Mouse (Mus musculus) myocyte (in vitro differentiated cells): ENCODE data around the gene Ppip5k1.

Experiments used
- CEBPB ChIP-seq: IDR thresholded peaks from 2 replicates; pipeline ENCODE4 v1.6.1; 2011; ENCODE audit warnings: mild to moderate bottlenecking, moderate library complexity; ENCODE audit not compliant: poor library complexity, insufficient read depth, severe bottlenecking
- E2F4 ChIP-seq: IDR thresholded peaks from one replicate; pipeline ENCODE4 v1.6.1; 2011; ENCODE audit warnings: mild to moderate bottlenecking, control low read depth, moderate library complexity; ENCODE audit not compliant: insufficient read depth
- MAX ChIP-seq: IDR thresholded peaks from one replicate; pipeline ENCODE4 v1.6.1; 2011; ENCODE audit warnings: low read depth, mild to moderate bottlenecking, control low read depth
- MYOD1 ChIP-seq, 3 experiments: IDR thresholded peaks; one replicate each; pipeline ENCODE4 v1.6.1; 2011; ENCODE audit warnings: control low read depth in 2 of 3, low read depth in 2 of 3, mild to moderate bottlenecking in 2 of 3, moderate library complexity in 1 of 3; ENCODE audit not compliant: insufficient read length in 2 of 3, control insufficient read depth in 1 of 3
- POLR2A ChIP-seq: IDR thresholded peaks from one replicate; pipeline ENCODE4 v1.6.1; 2011; ENCODE audit warnings: low read depth, mild to moderate bottlenecking, control low read depth, moderate library complexity; ENCODE audit not compliant: insufficient read length
- POLR2AphosphoS2 ChIP-seq: IDR thresholded peaks from one replicate; pipeline ENCODE4 v1.6.1; 2011; ENCODE audit warnings: low read depth, control low read depth; ENCODE audit not compliant: insufficient read length
- REST ChIP-seq: IDR thresholded peaks from one replicate; pipeline ENCODE4 v1.6.1; 2011; ENCODE audit warnings: mild to moderate bottlenecking, control low read depth, moderate library complexity; ENCODE audit not compliant: insufficient read depth, insufficient read length
- SRF ChIP-seq: IDR thresholded peaks from one replicate; pipeline ENCODE4 v1.6.1; 2011; ENCODE audit warnings: low read depth; ENCODE audit not compliant: control insufficient read depth, insufficient read length
- TCF12 ChIP-seq: IDR thresholded peaks from one replicate; pipeline ENCODE4 v1.6.1; 2011; ENCODE audit warnings: mild to moderate bottlenecking, control low read depth; ENCODE audit not compliant: poor library complexity, insufficient read depth, severe bottlenecking
- TCF3 ChIP-seq: IDR thresholded peaks from one replicate; pipeline ENCODE4 v1.6.1; 2011; ENCODE audit warnings: low read depth, control low read depth; ENCODE audit not compliant: insufficient read length
- USF1 ChIP-seq: IDR thresholded peaks from one replicate; pipeline ENCODE4 v1.6.1; 2011; ENCODE audit warnings: low read depth, mild to moderate bottlenecking, control low read depth, moderate library complexity

DNA sequence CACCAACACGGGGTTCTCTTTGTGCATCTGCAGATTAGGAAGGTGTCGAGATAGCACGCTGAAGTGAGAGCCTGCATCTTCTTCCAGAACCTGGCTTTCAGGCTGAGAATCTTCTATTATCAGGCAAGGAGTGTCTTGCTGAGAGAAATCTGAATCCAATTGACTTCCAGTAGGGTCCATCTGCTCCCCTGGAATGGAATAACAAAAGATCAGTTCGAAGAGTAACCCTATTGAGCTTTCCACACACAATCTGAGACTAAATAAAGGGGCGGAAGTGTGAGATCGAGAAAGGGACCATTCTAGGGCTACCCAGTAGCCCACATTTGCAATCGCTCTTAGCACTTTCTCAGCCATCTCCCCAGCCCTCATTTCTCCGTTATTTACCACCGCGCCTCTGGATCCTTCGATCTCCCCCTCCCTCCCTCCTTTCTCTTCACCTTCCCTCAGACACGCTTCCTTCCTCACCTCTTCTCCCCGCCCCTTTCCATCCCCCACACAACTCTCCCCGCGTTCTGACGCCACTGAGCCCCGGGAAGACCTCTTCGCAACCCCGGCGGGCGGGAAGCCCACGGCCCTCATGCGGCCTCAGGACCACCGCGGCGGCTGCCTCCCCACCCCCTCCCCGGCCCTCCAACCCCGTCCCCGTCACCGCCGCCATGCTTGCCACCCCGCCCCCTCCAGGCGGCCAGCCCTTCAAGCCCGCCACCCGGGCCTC, 84.5 kb downstream of the Ppip5k1 start:
- TF ChIP-seq MYOD1 (IDR thresholded peaks at IDR 0.05; ENCODE audit: control insufficient read depth in 1 of 3, insufficient read length in 2 of 3, low read depth in 2 of 3) = no peak
- no peak for TF ChIP-seq SRF
- no peak for TF ChIP-seq REST
- TF ChIP-seq POLR2AphosphoS2 = no peak
- TF ChIP-seq POLR2A = no peak
- TF ChIP-seq USF1 = no peak
- no peak for TF ChIP-seq TCF3
- TF ChIP-seq TCF12 = no peak
- TF ChIP-seq MAX = no peak
- TF ChIP-seq CEBPB = no peak
- no peak for TF ChIP-seq E2F4
